Mouse (Mus musculus) bone marrow macrophage, adult 2 months (primary cell): Measurements from ENCODE around the gene Arhgap32.

Source experiments
- CTCF ChIP-seq: IDR thresholded peaks from 2 replicates; pipeline ENCODE4 v1.5.1; 2012; ENCODE audit warnings: low read depth, mild to moderate bottlenecking, low read length, moderate library complexity
- POLR2A ChIP-seq: IDR thresholded peaks from 2 replicates; pipeline ENCODE4 v1.6.1; 2012; ENCODE audit warnings: mild to moderate bottlenecking, low read depth, low read length, borderline replicate concordance

- TF ChIP-seq CTCF (no peak), POLR2A (no peak)
Measured at GRCm38 (mm10) chr9:32119586-32119985, 3.6 kb downstream of the Arhgap32 start.
